Mouse (Mus musculus): ENCODE measurements around the gene Gata1. TPM values are rescaled to one million over a fixed set of nuclear protein-coding genes. Genes with fewer than 3 reads are reported as not detected.

The Gata1 gene
- total RNA-seq, 2 experiments from 2014 or later: 1.2 to 2.5 TPM

Other genes with a start within 250 kb of the Gata1 start
- 10 to 100 TPM; 12.3 to 13.9 TPM for gene Praf2, start 249.6 kb downstream of the Gata1 start, total RNA-seq (2021)
- 1 to 10 TPM; 5.2 to 6.9 TPM for gene Ccdc120, start 227.2 kb downstream of the Gata1 start, total RNA-seq (2021)
- gene Tfe3, start 215.5 kb downstream of the Gata1 start, total RNA-seq (2021): 10 to 100 TPM; 35.7 to 39.3 TPM
- gene Gripap1, start 188.3 kb downstream of the Gata1 start, total RNA-seq (2021): 10 to 100 TPM; 34.2 to 48.2 TPM
- gene Kcnd1, start 155.8 kb downstream of the Gata1 start, total RNA-seq (2021): 1 to 10 TPM; 1.2 to 2.1 TPM
- gene Otud5, start 136.7 kb downstream of the Gata1 start, total RNA-seq (2021): 10 to 100 TPM; 49.6 to 54.7 TPM
- 1 to 10 TPM; 6.2 to 9.2 TPM for gene Pim2, start 99.8 kb downstream of the Gata1 start, total RNA-seq (2021)
- gene Slc35a2, start 94.0 kb downstream of the Gata1 start, total RNA-seq (2021): 10 to 100 TPM; 23.2 to 27.0 TPM
- 10 to 100 TPM; 66.3 to 79.2 TPM for gene Pqbp1, start 78.8 kb downstream of the Gata1 start, total RNA-seq (2021)
- gene Timm17b, start 78.7 kb downstream of the Gata1 start, total RNA-seq (2021): 10 to 100 TPM; 88.3 to 94.3 TPM
- not detected for gene Gm10491, start 70.2 kb downstream of the Gata1 start, total RNA-seq (2021)
- gene Gm10490, start 68.5 kb downstream of the Gata1 start, total RNA-seq (2021): not detected
- gene Pcsk1n, start 58.2 kb downstream of the Gata1 start, total RNA-seq (2021): 10 to 100 TPM; 37.3 to 41.2 TPM
- gene Eras, start 49.5 kb downstream of the Gata1 start, total RNA-seq (2021): not detected
- gene Hdac6, start 30.2 kb downstream of the Gata1 start, total RNA-seq (2021): 10 to 100 TPM; 17.9 to 19.2 TPM
- under 1 TPM in 1 of 2 experiments, not detected in 1; 0.84 TPM for gene Glod5, start 40.4 kb upstream of the Gata1 start, total RNA-seq (2021)
- gene Suv39h1, start 96.7 kb upstream of the Gata1 start, total RNA-seq (2021): 10 to 100 TPM; 14.6 to 18.7 TPM
- 1 to 10 TPM; 3.8 to 4.5 TPM for gene Was, start 112.4 kb upstream of the Gata1 start, total RNA-seq (2021)
- 10 to 100 TPM; 40.7 to 54.9 TPM for gene Wdr13, start 154.8 kb upstream of the Gata1 start, total RNA-seq (2021)
- gene Rbm3, start 167.8 kb upstream of the Gata1 start, total RNA-seq (2021): 100 to 1,000 TPM; 312 to 347 TPM
- 1 to 10 TPM; 7.3 to 8.0 TPM for gene Tbc1d25, start 198.1 kb upstream of the Gata1 start, total RNA-seq (2021)
- 10 to 100 TPM; 41.5 to 53.1 TPM for gene Ebp, start 215.4 kb upstream of the Gata1 start, total RNA-seq (2021)
- gene Porcn, start 228.5 kb upstream of the Gata1 start, total RNA-seq (2021): 1 to 10 TPM; 5.4 to 7.8 TPM

Data from adrenal gland, postnatal 10 days (tissue).